Mouse (Mus musculus) midbrain, embryonic 15.5 days (tissue): ENCODE measurements around the gene Ces1b. TPM values are rescaled to one million over a fixed set of nuclear protein-coding genes. Genes with fewer than 3 reads are reported as not detected.

Experiments used
- polyA plus RNA-seq: library from polyadenylated mRNA; unstranded; fragments of >200 nt; fragmentation: Nextera tagmentation; extraction: Ambion mirVana; gene quantifications from 2 replicates; pipeline ENCODE4 v1.2.1, GENCODE M21; 2015

The Ces1b gene
- polyA plus RNA-seq, 1 experiment from 2014 or later = not detected

Other genes starting within 250 kb of the Ces1b start
- 7.3 and 8.9 TPM in 2 replicates for gene Lpcat2, start 224.7 kb downstream of the Ces1b start, polyA plus RNA-seq
- 0.23 and 0.45 TPM in 2 replicates for gene Capns2, start 178.6 kb downstream of the Ces1b start, polyA plus RNA-seq
- 0.89 and 3.5 TPM in 2 replicates for gene Slc6a2, start 119.9 kb downstream of the Ces1b start, polyA plus RNA-seq
- gene Ces1a, start 31.8 kb downstream of the Ces1b start, polyA plus RNA-seq = not detected in 2 replicates
- gene Ces1c, start 51.3 kb upstream of the Ces1b start, polyA plus RNA-seq = not detected in 2 replicates
- gene Ces1d, start 117.8 kb upstream of the Ces1b start, polyA plus RNA-seq = 0.25 and 0.46 TPM in 2 replicates
- not detected in 2 replicates for gene Ces1e, start 149.6 kb upstream of the Ces1b start, polyA plus RNA-seq
- gene Ces1f, start 199.7 kb upstream of the Ces1b start, polyA plus RNA-seq = not detected in 2 replicates